Mouse (Mus musculus) myocyte (in vitro differentiated cells): ENCODE data around the gene Ehmt2.

Experiments used
- E2F4 ChIP-seq: IDR thresholded peaks from one replicate; pipeline ENCODE4 v1.6.1; 2011; ENCODE audit warnings: mild to moderate bottlenecking, control low read depth, moderate library complexity; ENCODE audit not compliant: insufficient read depth
- MAX ChIP-seq: IDR thresholded peaks from one replicate; pipeline ENCODE4 v1.6.1; 2011; ENCODE audit warnings: low read depth, mild to moderate bottlenecking, control low read depth
- MYOD1 ChIP-seq, 3 experiments: IDR thresholded peaks; one replicate each; pipeline ENCODE4 v1.6.1; 2011; ENCODE audit warnings: control low read depth in 2 of 3, low read depth in 2 of 3, mild to moderate bottlenecking in 2 of 3, moderate library complexity in 1 of 3; ENCODE audit not compliant: insufficient read length in 2 of 3, control insufficient read depth in 1 of 3
- POLR2A ChIP-seq: IDR thresholded peaks from one replicate; pipeline ENCODE4 v1.6.1; 2011; ENCODE audit warnings: low read depth, mild to moderate bottlenecking, control low read depth, moderate library complexity; ENCODE audit not compliant: insufficient read length
- TCF12 ChIP-seq: IDR thresholded peaks from one replicate; pipeline ENCODE4 v1.6.1; 2011; ENCODE audit warnings: mild to moderate bottlenecking, control low read depth; ENCODE audit not compliant: poor library complexity, insufficient read depth, severe bottlenecking
- USF1 ChIP-seq: IDR thresholded peaks from one replicate; pipeline ENCODE4 v1.6.1; 2011; ENCODE audit warnings: low read depth, mild to moderate bottlenecking, control low read depth, moderate library complexity

- TF ChIP-seq POLR2A (no peak), MAX (no peak), MYOD1 (IDR thresholded peaks at IDR 0.05; ENCODE audit: control insufficient read depth in 1 of 3, insufficient read length in 2 of 3, low read depth in 2 of 3) (no peak), TCF12 (no peak), E2F4 (no peak), USF1 (no peak)
Observed at GRCm38 (mm10) chr17:34956340-34956739, 58.1 kb downstream of the Ehmt2 start.
